Mouse (Mus musculus) bone marrow, adult 2 months (tissue): ENCODE data around the gene Gm973. TPM values are rescaled to one million over a fixed set of nuclear protein-coding genes. Genes with fewer than 3 reads are reported as not detected.

ENCODE experiments used
- H3K27ac ChIP-seq: fragments of 200-500 bp; 2 replicates; pipeline ENCODE4 v1.5.1; 2012; ENCODE audit warnings: low read depth, mild to moderate bottlenecking, control low read depth, inconsistent platforms, low read length; ENCODE audit not compliant: control insufficient read depth, poor library complexity, insufficient read depth
- H3K4me1 ChIP-seq: fragments of 200-500 bp; 2 replicates; pipeline ENCODE4 v1.6.1; 2011; ENCODE audit warnings: low read length; ENCODE audit not compliant: control insufficient read depth, insufficient read depth
- H3K4me3 ChIP-seq: fragments of 200-500 bp; replicated peaks from 2 replicates; pipeline ENCODE3; 2011; ENCODE audit warnings: mild to moderate bottlenecking, low read depth, low read length, control low read depth; ENCODE audit not compliant: control insufficient read depth
- CTCF ChIP-seq: fragments of 200-500 bp; IDR thresholded peaks from 2 replicates; pipeline ENCODE4 v1.5.1; 2011; ENCODE audit warnings: low read length, control low read depth; ENCODE audit not compliant: control insufficient read depth, insufficient read depth
- POLR2A ChIP-seq: fragments of 200-500 bp; IDR thresholded peaks from 2 replicates; pipeline ENCODE4 v1.6.1; 2011; ENCODE audit warnings: low read depth, mild to moderate bottlenecking, control low read depth, low read length, borderline replicate concordance; ENCODE audit not compliant: control insufficient read depth
- WGBS: fragments of 180-500 bp; shearing (Covaris S2); methylation state at CpG from one replicate; pipeline ENCODE4 v1.1.7; 2018; 5-methylcytosine and 5-hydroxymethylcytosine counted together
- polyA plus RNA-seq: library from polyadenylated mRNA; stranded (reverse); fragments of >200 nt; gene quantifications from 2 replicates; pipeline ENCODE4 v1.2.4, GENCODE M21; 2011; ENCODE audit warnings: low replicate concordance; ENCODE audit not compliant: missing spikeins, insufficient read depth, insufficient read length

Gm973 gene
- polyA plus RNA-seq, 1 experiment = not detected

- no peaks in the 10 kb centered on the region for H3K4me1 ChIP-seq
- no peak overlapping the region for H3K27ac ChIP-seq
- TF ChIP-seq CTCF (no peak), POLR2A (no peak)
- WGBS = 91% methylated on average over 2 of the region's 2 CpGs
- H3K4me3 ChIP-seq = no peak overlapping the region
These were observed 157.6 kb downstream of the Gm973 start for GRCm38 (mm10) chr1:59673661-59674060.

DNA sequence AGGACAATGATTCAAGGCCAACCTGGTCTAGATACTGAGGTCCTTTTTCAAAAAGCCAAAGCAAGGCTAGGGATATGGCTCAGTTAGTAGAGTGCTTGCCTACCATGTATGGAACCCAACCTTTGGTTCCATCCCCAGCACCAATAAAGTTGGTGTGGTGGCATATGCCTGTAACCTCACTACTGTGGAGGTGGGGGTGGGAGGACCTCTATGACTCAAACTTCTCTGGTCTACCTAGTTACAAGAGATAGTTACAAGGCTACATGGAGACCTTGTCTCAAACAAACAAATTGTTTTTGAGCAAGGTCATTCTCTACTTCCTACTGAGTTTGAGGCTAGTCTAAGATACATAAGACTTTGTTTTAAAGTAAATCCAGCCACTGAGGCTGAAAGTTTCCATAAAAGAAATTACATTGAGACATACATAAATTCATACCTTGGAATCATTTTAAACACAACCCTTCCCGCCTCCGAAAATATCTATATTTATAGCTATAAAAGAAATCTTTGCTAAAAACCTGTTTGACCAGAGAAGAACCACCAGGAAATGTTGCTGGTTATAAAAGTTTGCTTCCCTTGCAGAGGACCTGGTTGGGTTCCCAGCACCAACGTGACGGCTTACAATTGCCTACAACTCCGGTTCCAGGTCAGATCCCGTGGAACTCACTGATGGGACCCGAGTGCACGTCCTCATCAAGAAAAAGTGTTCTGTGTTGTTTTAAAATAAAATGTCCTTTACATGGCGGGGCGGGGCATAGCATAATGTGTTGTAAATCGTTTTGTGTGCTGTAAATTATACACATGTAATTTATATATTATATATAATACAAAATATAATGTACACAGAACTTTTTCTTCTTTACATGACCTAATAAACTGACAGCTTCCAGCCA lies 168.1 kb downstream of the Gm973 start:
- Histone ChIP-seq H3K4me1 (no peaks in the 10 kb centered on the region; the same call in 1 of the 2 replicates), H3K27ac (peak overlapping the region; percentile 5; the same call in 1 of the 2 replicates), H3K4me3 (peak overlapping the region; percentile 61)
- WGBS = 10% methylated on average over 11 of the region's 11 CpGs
- TF ChIP-seq CTCF (no peak), POLR2A (no peak)

GRCm38 (mm10) chr1:59684819-59685755 lies 169.0 kb downstream of the Gm973 start, which contains the start of gene Nop58:
Gene Nop58, plus strand, starts transcription at chr1:59684971.
- no peak for TF ChIP-seq CTCF
- peak; percentile 87 for TF ChIP-seq POLR2A
- under 1% methylated on average over 49 of the region's 49 CpGs for WGBS
- Histone ChIP-seq H3K27ac (peak within 1 kb of the TSS; percentile 74), H3K4me1 (no peaks in the 10 kb centered on the region; the same call in 1 of the 2 replicates), H3K4me3 (peak within 1 kb of the TSS; percentile 91)

Other genes with a start within 250 kb of the Gm973 start
- 3.3 TPM in 1 of 2 replicates, not detected in the other for gene Fzd7, start 33.8 kb upstream of the Gm973 start, polyA plus RNA-seq
- 67.7 and 140 TPM in 2 replicates for gene Sumo1, start 154.6 kb downstream of the Gm973 start, polyA plus RNA-seq
- 108 and 150 TPM in 2 replicates for gene Nop58, start 168.7 kb downstream of the Gm973 start, polyA plus RNA-seq
- gene Bmpr2, start 247.1 kb downstream of the Gm973 start, polyA plus RNA-seq = 1.1 and 5.1 TPM in 2 replicates